Mouse (Mus musculus): ENCODE measurements around the gene Sgo2a. TPM values are rescaled to one million over a fixed set of nuclear protein-coding genes. Genes with fewer than 3 reads are reported as not detected.

Gene Sgo2a
- polyA plus RNA-seq, 1 experiment from 2014 or later, result 7.8 TPM

DNA sequence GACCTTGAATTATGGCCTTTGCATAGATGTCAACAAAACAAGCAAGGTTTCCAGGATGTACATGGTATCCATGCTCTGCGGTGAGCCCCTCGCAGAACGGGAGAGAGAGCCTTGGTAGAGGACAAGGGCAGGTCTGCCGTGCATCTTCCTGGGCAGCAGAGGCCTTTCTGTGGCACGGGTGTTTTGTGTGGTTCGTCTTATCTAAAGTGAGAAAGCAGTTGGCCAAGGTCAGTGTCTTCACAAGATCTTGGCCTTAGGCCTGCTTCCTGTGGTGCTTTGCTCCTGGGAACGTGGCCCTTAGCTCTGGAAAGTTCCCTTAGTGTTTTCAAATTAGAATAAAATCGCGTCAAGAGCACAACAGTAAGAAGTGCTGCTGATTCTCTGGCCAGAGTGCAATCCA lies 75.2 kb downstream of the Sgo2a start:
- no peaks in the 10 kb centered on the region for H3K27me3 ChIP-seq (replicated peaks; ENCODE audit: control insufficient read depth, insufficient read depth, low read length)

DNA sequence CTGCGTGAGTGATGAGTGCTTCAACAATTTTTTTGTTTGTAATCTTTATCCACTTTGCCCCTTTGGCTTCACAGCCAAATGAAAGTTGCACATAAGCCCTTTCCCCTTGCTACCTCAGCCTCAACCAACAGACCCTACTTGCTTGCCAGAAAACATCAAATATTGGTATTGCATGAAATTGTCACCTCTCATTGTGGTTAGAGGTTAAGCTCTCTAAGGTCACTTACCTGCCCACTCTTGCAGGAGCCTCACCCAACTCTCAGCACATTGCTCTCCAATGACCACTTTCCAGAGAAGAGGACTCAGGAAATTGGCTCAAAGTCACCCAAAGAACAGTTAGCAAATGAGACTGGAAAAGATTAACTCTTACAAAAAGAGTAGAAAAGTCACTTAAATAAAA lies 75.7 kb downstream of the Sgo2a start:
- ATAC-seq, result no peak
- Histone ChIP-seq H3K27ac (ENCODE audit: low read length) (no peak overlapping the region), H3K27me3 (replicated peaks; ENCODE audit: control insufficient read depth, insufficient read depth, low read length) (no peaks in the 10 kb centered on the region), H3K9me3 (ENCODE audit: control insufficient read depth, low read length) (no peaks in the 10 kb centered on the region), H3K4me1 (replicated peaks; ENCODE audit: control insufficient read depth, insufficient read depth, low read length) (no peaks in the 10 kb centered on the region), H3K9ac (replicated peaks; ENCODE audit: low read depth, low read length) (no peak overlapping the region), H3K36me3 (ENCODE audit: control insufficient read depth, insufficient read depth) (no peaks in the 10 kb centered on the region), H3K4me3 (replicated peaks; ENCODE audit: low read length) (no peak overlapping the region), H3K4me2 (ENCODE audit: low read length) (no peak overlapping the region)
- WGBS, result 92% methylated on average over 1 of the region's 1 CpGs

More for the DNA sequence above, 75.2 kb downstream of the Sgo2a start:
- no peak for ATAC-seq
- Histone ChIP-seq H3K4me2 (ENCODE audit: low read length) (no peak overlapping the region), H3K4me1 (replicated peaks; ENCODE audit: control insufficient read depth, insufficient read depth, low read length) (no peaks in the 10 kb centered on the region), H3K4me3 (replicated peaks; ENCODE audit: low read length) (no peak overlapping the region), H3K27ac (ENCODE audit: low read length) (no peak overlapping the region), H3K9ac (replicated peaks; ENCODE audit: low read depth, low read length) (no peak overlapping the region), H3K9me3 (ENCODE audit: control insufficient read depth, low read length) (no peaks in the 10 kb centered on the region), H3K36me3 (ENCODE audit: control insufficient read depth, insufficient read depth) (no peaks in the 10 kb centered on the region)
- 85% methylated on average over 9 of the region's 9 CpGs for WGBS

DNA sequence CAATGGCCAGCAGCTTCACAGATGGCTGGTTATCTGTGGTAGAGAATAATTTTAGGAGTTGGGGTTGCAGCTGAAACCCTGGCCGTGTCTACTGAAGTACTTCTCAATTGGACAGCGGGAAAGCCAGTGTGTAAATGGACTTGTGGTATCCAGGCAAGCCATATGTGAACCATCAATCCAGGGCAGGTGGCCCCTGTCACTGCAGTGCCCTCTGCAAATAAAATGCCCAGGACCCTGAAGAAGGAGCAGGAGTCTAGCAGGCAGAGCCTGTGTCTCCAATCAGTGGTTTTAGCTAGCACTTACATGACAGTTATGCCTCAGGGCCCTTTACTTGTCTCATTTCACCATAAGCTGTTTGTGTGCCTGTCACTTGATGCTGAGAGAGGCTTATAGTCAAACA lies 76.6 kb downstream of the Sgo2a start:
- H3K27ac ChIP-seq (ENCODE audit: low read length), result no peak overlapping the region
- whole genome bisulfite sequencing, result 89% methylated on average over 2 of the region's 2 CpGs
- H3K4me1 ChIP-seq (replicated peaks; ENCODE audit: control insufficient read depth, insufficient read depth, low read length), result no peaks in the 10 kb centered on the region
- no peak overlapping the region for H3K4me2 ChIP-seq (ENCODE audit: low read length)
- H3K27me3 ChIP-seq (replicated peaks; ENCODE audit: control insufficient read depth, insufficient read depth, low read length), result no peaks in the 10 kb centered on the region
- no peak for ATAC-seq
- no peak overlapping the region for H3K4me3 ChIP-seq (replicated peaks; ENCODE audit: low read length)
- no peaks in the 10 kb centered on the region for H3K9me3 ChIP-seq (ENCODE audit: control insufficient read depth, low read length)
- H3K36me3 ChIP-seq (ENCODE audit: control insufficient read depth, insufficient read depth), result no peaks in the 10 kb centered on the region
- no peak overlapping the region for H3K9ac ChIP-seq (replicated peaks; ENCODE audit: low read depth, low read length)

DNA sequence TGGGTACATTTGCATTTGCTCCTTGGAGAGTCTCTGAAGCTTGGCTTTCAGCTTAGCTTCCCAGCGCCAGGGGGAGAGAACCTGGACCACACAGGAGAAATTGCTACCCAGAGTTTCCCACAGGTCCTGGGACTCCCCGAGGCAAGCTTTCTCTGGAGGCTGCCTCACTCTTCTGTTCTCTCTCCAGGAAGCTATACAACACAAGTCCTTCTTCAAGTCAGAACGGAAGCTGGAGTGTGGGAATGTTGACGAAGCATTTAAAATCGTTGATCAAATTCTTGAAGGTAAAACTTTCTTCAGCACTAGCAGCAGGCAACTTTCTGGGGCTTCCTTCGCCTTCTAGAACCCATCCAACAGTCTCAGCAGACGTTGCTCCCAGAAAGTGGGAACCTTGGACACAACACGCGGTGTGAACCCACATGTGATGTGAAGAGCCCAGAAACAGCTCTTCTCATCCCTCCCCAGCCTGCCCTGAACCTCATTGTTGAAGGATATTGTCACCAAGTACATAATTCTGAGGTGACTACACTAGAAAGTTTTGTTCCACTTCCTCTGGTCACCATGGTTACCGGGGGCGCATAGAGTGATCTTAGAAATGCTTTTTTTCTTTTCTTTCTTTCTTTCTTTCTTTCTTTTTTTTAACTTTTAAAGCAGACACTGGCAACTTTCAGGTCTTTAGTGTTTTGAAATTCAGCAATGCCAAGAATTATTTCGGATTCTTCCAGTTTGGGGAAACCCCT lies 77.4 kb downstream of the Sgo2a start:
- no peak for ATAC-seq
- H3K4me2 ChIP-seq (ENCODE audit: low read length), result no peak overlapping the region
- no peak overlapping the region for H3K4me3 ChIP-seq (replicated peaks; ENCODE audit: low read length)
- no peaks in the 10 kb centered on the region for H3K36me3 ChIP-seq (ENCODE audit: control insufficient read depth, insufficient read depth)
- H3K27me3 ChIP-seq (replicated peaks; ENCODE audit: control insufficient read depth, insufficient read depth, low read length), result no peaks in the 10 kb centered on the region
- 74% methylated on average over 12 of the region's 12 CpGs for whole genome bisulfite sequencing
- H3K9ac ChIP-seq (replicated peaks; ENCODE audit: low read depth, low read length), result no peak overlapping the region
- no peak overlapping the region for H3K27ac ChIP-seq (ENCODE audit: low read length)
- no peaks in the 10 kb centered on the region for H3K9me3 ChIP-seq (ENCODE audit: control insufficient read depth, low read length)
- no peaks in the 10 kb centered on the region for H3K4me1 ChIP-seq (replicated peaks; ENCODE audit: control insufficient read depth, insufficient read depth, low read length)

DNA sequence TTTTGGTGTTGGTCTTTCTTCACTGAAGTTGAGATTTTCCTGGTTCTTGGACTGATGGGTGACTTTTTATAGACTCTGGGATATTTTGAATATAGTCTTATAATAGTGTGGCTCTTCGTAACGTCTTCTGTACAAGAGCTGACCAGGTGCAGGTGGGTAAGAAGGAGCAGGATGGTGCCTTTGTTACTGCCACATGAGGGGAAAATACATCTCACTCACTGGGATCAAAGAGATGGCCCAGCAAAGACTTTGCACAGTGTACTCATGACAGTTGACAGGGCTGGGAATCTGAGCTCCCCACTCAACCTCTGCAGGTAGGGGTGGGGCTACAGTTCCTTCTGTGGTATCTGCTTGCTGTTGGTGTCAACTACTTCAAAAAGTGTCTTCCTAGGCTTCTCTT lies 78.5 kb downstream of the Sgo2a start:
- no peaks in the 10 kb centered on the region for H3K36me3 ChIP-seq (ENCODE audit: control insufficient read depth, insufficient read depth)
- no peak for ATAC-seq
- WGBS, result 87% methylated on average over 2 of the region's 2 CpGs

More for the DNA sequence above, 78.5 kb downstream of the Sgo2a start:
- no peak overlapping the region for H3K27ac ChIP-seq (ENCODE audit: low read length)
- H3K9me3 ChIP-seq (ENCODE audit: control insufficient read depth, low read length), result no peaks in the 10 kb centered on the region
- no peaks in the 10 kb centered on the region for H3K27me3 ChIP-seq (replicated peaks; ENCODE audit: control insufficient read depth, insufficient read depth, low read length)
- H3K4me1 ChIP-seq (replicated peaks; ENCODE audit: control insufficient read depth, insufficient read depth, low read length), result no peaks in the 10 kb centered on the region
- no peak overlapping the region for H3K4me3 ChIP-seq (replicated peaks; ENCODE audit: low read length)
- no peak overlapping the region for H3K4me2 ChIP-seq (ENCODE audit: low read length)
- no peak overlapping the region for H3K9ac ChIP-seq (replicated peaks; ENCODE audit: low read depth, low read length)

Other genes with a start within 250 kb of the Sgo2a start
- 51.5 and 52.3 TPM in 2 replicates for gene Spats2l, start 221.8 kb upstream of the Sgo2a start, polyA plus RNA-seq (2015; fragmentation: Nextera tagmentation; extraction: Ambion mirVana)
- gene Kctd18, start 23.0 kb downstream of the Sgo2a start, polyA plus RNA-seq (2015; fragmentation: Nextera tagmentation; extraction: Ambion mirVana), result 31.5 and 33.7 TPM in 2 replicates
- 0.25 and 0.37 TPM in 2 replicates for gene Aox1, start 34.0 kb downstream of the Sgo2a start, polyA plus RNA-seq (2015; fragmentation: Nextera tagmentation; extraction: Ambion mirVana)
- 0.33 and 0.37 TPM in 2 replicates for gene Aox3, start 117.2 kb downstream of the Sgo2a start, polyA plus RNA-seq (2015; fragmentation: Nextera tagmentation; extraction: Ambion mirVana)
- gene Aox4, start 214.4 kb downstream of the Sgo2a start, polyA plus RNA-seq (2015; fragmentation: Nextera tagmentation; extraction: Ambion mirVana), result 2.1 TPM in 2 replicates